Mouse (Mus musculus): Measurements from ENCODE around the gene Nqo2.

DNA sequence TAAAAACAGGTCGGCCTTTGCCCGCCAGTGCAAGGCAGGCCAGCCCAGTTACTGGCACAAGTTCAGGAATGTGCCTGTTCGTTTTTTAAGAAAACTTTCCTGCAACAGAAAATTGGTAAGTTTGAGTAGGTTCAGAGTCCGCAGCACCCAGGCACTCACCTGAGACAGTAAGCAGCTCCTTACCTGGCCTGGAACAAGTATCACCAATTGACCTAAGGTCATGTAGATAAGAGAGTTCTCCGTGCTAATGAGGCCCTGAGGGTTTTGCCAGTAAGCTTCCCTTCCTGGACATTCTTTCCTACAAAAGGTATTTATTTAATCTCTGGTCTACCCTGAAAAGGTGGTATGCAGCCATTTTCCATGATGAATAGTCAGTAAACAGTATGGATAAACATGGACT lies 42.8 kb upstream of the Nqo2 start:
- TF ChIP-seq POLR2A (IDR thresholded peaks at IDR 0.05; ENCODE audit: insufficient read length, low read depth) (no peak), E2F4 (IDR thresholded peaks at IDR 0.05; ENCODE audit: insufficient read depth) (no peak), CEBPB (IDR thresholded peaks at IDR 0.05; ENCODE audit: insufficient read depth, poor library complexity, severe bottlenecking) (no peak), MAX (IDR thresholded peaks at IDR 0.05; ENCODE audit: low read depth) (no peak), MYOG (IDR thresholded peaks at IDR 0.05; ENCODE audit: control insufficient read depth in 1 of 3, insufficient read depth in 1 of 3, insufficient read length in 2 of 3, low read depth in 2 of 3) (no peak)

Data from myocyte (in vitro differentiated cells).